Mouse (Mus musculus) heart, embryonic 14.5 days (tissue): ENCODE data around the gene Rpusd3. TPM values are rescaled to one million over a fixed set of nuclear protein-coding genes. Genes with fewer than 3 reads are reported as not detected.

ENCODE experiments used
- ATAC-seq: fragments of 200-750 bp; cut with Nextera tagmentation; 2 replicates; pipeline ENCODE4 v1.8.0; 2017; ENCODE audit warnings: low read depth, moderate TSS enrichment; ENCODE audit not compliant: insufficient number of reproducible peaks, insufficient read depth, low FRiP score
- H3K27ac ChIP-seq, 2 experiments: fragments of 200-500 bp in 1 of 2; fragments of 300-500 bp in 1 of 2; sonication (generic) in 1 of 2; replicated peaks in 1 of 2; 2 replicates each; pipeline ENCODE4 v1.5.1; 2012 to 2014; ENCODE audit warnings: low read depth in 2 of 2, low read length in 2 of 2, control low read depth in 1 of 2, mild to moderate bottlenecking in 1 of 2, mixed read lengths in 1 of 2; ENCODE audit not compliant: control insufficient read depth in 1 of 2, insufficient read depth in 1 of 2
- H3K27me3 ChIP-seq: fragments of 300-500 bp; sonication (generic); 2 replicates; pipeline ENCODE4 v1.6.1; 2014; ENCODE audit warnings: mild to moderate bottlenecking, low read length, control low read depth; ENCODE audit not compliant: control insufficient read depth, insufficient read depth
- H3K36me3 ChIP-seq: fragments of 300-500 bp; sonication (generic); 2 replicates; pipeline ENCODE4 v1.6.1; 2014; ENCODE audit warnings: mild to moderate bottlenecking, control low read depth, low read length, mixed read lengths; ENCODE audit not compliant: control insufficient read depth, insufficient read depth
- H3K4me1 ChIP-seq, 2 experiments: fragments of 200-500 bp in 1 of 2; fragments of 300-500 bp in 1 of 2; sonication (generic) in 1 of 2; 2 replicates each; pipeline ENCODE4 v1.6.1; 2012 to 2014; ENCODE audit warnings: low read length in 2 of 2, control low read depth in 1 of 2, mixed read lengths in 1 of 2; ENCODE audit not compliant: control insufficient read depth in 2 of 2, insufficient read depth in 2 of 2
- H3K4me2 ChIP-seq: fragments of 300-500 bp; sonication (generic); 2 replicates; pipeline ENCODE4 v1.6.1; 2014; ENCODE audit warnings: mild to moderate bottlenecking, low read length
- H3K4me3 ChIP-seq, 2 experiments: fragments of 200-500 bp in 1 of 2; fragments of 300-500 bp in 1 of 2; sonication (generic) in 1 of 2; 2 replicates each; pipeline ENCODE4 v1.5.1; 2012 to 2014; ENCODE audit warnings: low read length in 2 of 2, mild to moderate bottlenecking in 2 of 2, control low read depth in 1 of 2, low read depth in 1 of 2, moderate library complexity in 1 of 2; ENCODE audit not compliant: control insufficient read depth in 1 of 2, insufficient read depth in 1 of 2
- H3K9ac ChIP-seq: fragments of 300-500 bp; sonication (generic); 2 replicates; pipeline ENCODE4 v1.6.1; 2014; ENCODE audit warnings: mild to moderate bottlenecking, low read length
- H3K9me3 ChIP-seq: fragments of 300-500 bp; sonication (generic); 2 replicates; pipeline ENCODE4 v1.6.1; 2016; ENCODE audit warnings: low read length, control low read depth; ENCODE audit not compliant: control insufficient read depth
- WGBS: fragments of 180-500 bp; shearing (Covaris S2); extraction: QIAGEN DNeasy Blood & Tissue Kit; methylation state at CpG from one replicate; pipeline ENCODE4 v1.1.7; 2014; 5-methylcytosine and 5-hydroxymethylcytosine counted together
- polyA plus RNA-seq: library from polyadenylated mRNA; unstranded; fragments of >200 nt; fragmentation: Nextera tagmentation; extraction: Ambion mirVana; gene quantifications from 2 replicates; pipeline ENCODE4 v1.2.1, GENCODE M21; 2014

The Rpusd3 gene
- polyA plus RNA-seq, result 11.1 and 12.8 TPM in 2 replicates

GRCm38 (mm10) chr6:113419199-113419587, at the start of gene Rpusd3:
Gene Rpusd3, minus strand, starts transcription at chr6:113419340.
- Histone ChIP-seq H3K9me3 (no peaks in the 10 kb centered on the region), H3K36me3 (peaks cover 4% of the 10 kb centered on the region; the same call in 1 of the 2 replicates), H3K4me3 (peak within 1 kb of the TSS; percentile 49 to 79), H3K27me3 (no peaks in the 10 kb centered on the region), H3K4me2 (peak within 1 kb of the TSS; percentile 90), H3K27ac (0 out of 4 replicates have a peak within 1 kb of the TSS, but pooled peaks of 1 of the 2 experiments have one; percentile 0), H3K4me1 (peaks cover 4 to 14% of the 10 kb centered on the region in 2 experiments; a peak in 3 of 4 replicates), H3K9ac (peak within 1 kb of the TSS; percentile 74)
- ATAC-seq, result peak; percentile 95
- WGBS, result under 1% methylated on average over 25 of the region's 25 CpGs

DNA sequence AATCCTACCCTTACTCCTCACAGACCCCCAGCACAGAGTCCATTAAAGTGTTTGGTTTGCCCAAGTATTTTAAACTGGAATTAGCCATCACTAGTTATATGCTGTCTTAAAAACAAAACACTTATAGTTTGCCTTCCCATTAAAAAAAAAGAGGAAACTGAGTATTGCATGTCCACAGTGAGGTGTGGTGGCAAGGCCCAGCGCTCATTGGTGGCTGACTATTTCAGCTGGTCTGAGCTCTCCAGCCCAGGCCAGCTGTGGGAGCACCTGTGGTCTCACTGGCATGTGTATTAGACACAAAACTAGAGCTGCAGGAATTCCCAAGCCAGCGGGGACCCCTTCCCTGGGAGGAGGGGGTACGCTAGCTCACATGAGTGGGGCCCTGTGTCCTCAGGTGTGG, 49.4 kb upstream of the Rpusd3 start:
- 57% methylated on average over 3 of the region's 3 CpGs for WGBS
- H3K27me3 ChIP-seq, result peaks cover 21% of the 10 kb centered on the region; the same call in 1 of the 2 replicates
- no peak overlapping the region for H3K27ac ChIP-seq

GRCm38 (mm10) chr6:113465602-113466001, 46.5 kb upstream of the Rpusd3 start:
- Histone ChIP-seq H3K27me3 (peaks cover 20% of the 10 kb centered on the region; the same call in 1 of the 2 replicates), H3K9ac (no peak overlapping the region), H3K4me1 (peaks cover 5 to 7% of the 10 kb centered on the region in 2 experiments; a peak in 1 of 4 replicates), H3K36me3 (no peaks in the 10 kb centered on the region), H3K4me2 (no peak overlapping the region), H3K9me3 (no peaks in the 10 kb centered on the region), H3K27ac (no peak overlapping the region), H3K4me3 (no peak overlapping the region)
- 53% methylated on average over 5 of the region's 5 CpGs for WGBS
- no peak for ATAC-seq

More for the DNA sequence above, 49.4 kb upstream of the Rpusd3 start:
- no peaks in the 10 kb centered on the region for H3K9me3 ChIP-seq
- no peak overlapping the region for H3K4me3 ChIP-seq
- no peak overlapping the region for H3K4me2 ChIP-seq
- ATAC-seq, result no peak
- 0 out of 2 replicates have a peak overlapping the region, but pooled peaks have one; percentile 16 for H3K9ac ChIP-seq
- H3K36me3 ChIP-seq, result no peaks in the 10 kb centered on the region
- peaks cover 16 to 20% of the 10 kb centered on the region in 2 experiments for H3K4me1 ChIP-seq

DNA sequence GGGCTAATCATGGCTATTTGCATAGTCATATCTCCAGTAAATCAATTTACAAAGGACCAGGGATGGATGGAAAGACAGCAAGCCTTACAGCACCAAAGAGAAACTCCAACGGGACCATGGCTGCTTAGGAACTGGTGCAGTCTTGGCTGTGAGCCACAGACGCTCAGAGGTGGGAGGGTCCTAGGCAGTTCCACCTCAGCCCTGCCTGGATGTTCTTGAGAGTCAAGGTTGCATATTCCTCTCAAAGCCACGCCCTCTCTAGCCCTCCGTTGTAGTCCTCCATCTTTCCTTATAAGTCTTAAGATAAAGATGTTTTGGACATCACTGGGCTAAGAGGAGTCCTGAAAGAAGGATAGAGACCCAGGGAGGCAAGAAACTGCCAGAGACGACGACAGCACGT, 44.9 kb upstream of the Rpusd3 start:
- WGBS, result 52% methylated on average over 7 of the region's 7 CpGs
- Histone ChIP-seq H3K4me1 (no peaks in the 10 kb centered on the region; a peak in 1 of 4 replicates), H3K9me3 (no peaks in the 10 kb centered on the region), H3K27me3 (peaks cover 10% of the 10 kb centered on the region; the same call in 1 of the 2 replicates), H3K4me2 (no peak overlapping the region), H3K27ac (no peak overlapping the region), H3K9ac (no peak overlapping the region), H3K36me3 (no peaks in the 10 kb centered on the region), H3K4me3 (no peak overlapping the region)
- ATAC-seq, result no peak

DNA sequence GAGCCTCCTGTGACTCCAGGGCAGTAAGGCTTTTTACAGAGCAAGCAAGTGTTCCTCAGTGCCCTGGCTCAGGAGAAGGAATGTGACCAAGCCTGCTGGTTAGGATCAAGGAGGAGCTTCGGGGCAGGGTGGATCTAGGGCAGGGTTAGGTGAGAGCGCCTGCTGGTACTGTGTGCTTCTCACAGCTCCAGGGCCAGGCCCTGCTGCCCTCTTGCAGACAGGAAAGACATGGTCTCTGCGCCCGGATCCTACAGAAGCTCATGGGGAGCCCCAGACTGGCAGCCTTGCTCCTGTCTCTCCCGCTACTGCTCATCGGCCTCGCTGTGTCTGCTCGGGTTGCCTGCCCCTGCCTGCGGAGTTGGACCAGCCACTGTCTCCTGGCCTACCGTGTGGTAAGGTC, 39.5 kb upstream of the Rpusd3 start:
- no peak for ATAC-seq
- Histone ChIP-seq H3K4me3 (no peak overlapping the region), H3K27ac (no peak overlapping the region), H3K27me3 (no peaks in the 10 kb centered on the region), H3K9me3 (no peaks in the 10 kb centered on the region), H3K4me2 (no peak overlapping the region), H3K9ac (no peak overlapping the region), H3K4me1 (no peaks in the 10 kb centered on the region; a peak in 1 of 4 replicates), H3K36me3 (no peaks in the 10 kb centered on the region)
- 51% methylated on average over 10 of the region's 10 CpGs for WGBS

- no peak within 1 kb of the TSS for H3K9ac ChIP-seq
- H3K9me3 ChIP-seq, result no peaks in the 10 kb centered on the region
- H3K27me3 ChIP-seq, result no peaks in the 10 kb centered on the region
- WGBS, result 63% methylated on average over 10 of the region's 10 CpGs
- no peaks in the 10 kb centered on the region for H3K36me3 ChIP-seq
- H3K4me2 ChIP-seq, result no peak within 1 kb of the TSS
- no peaks in the 10 kb centered on the region; a peak in 1 of 4 replicates for H3K4me1 ChIP-seq
- ATAC-seq, result no peak
- no peak within 1 kb of the TSS for H3K4me3 ChIP-seq
- no peak within 1 kb of the TSS for H3K27ac ChIP-seq
These were observed 38.9 kb upstream of the Rpusd3 start, which contains the start of gene Il17re for GRCm38 (mm10) chr6:113457952-113458534. Gene Il17re, plus strand, starts transcription at chr6:113458484.

- no peak overlapping the region for H3K27ac ChIP-seq
- no peak overlapping the region for H3K4me2 ChIP-seq
- H3K9me3 ChIP-seq, result no peaks in the 10 kb centered on the region
- H3K27me3 ChIP-seq, result no peaks in the 10 kb centered on the region
- H3K4me3 ChIP-seq, result no peak overlapping the region
- WGBS, result 44% methylated on average over 5 of the region's 5 CpGs
- no peaks in the 10 kb centered on the region for H3K36me3 ChIP-seq
- ATAC-seq, result no peak
- peaks cover 3 to 5% of the 10 kb centered on the region in 2 experiments for H3K4me1 ChIP-seq
- no peak overlapping the region for H3K9ac ChIP-seq
These were observed 35.9 kb upstream of the Rpusd3 start for GRCm38 (mm10) chr6:113455007-113455406.
